Mouse (Mus musculus) brain, embryonic 14.5 days (tissue): Measurements from ENCODE around the gene Jdp2.

Experiments
- CTCF ChIP-seq: fragments of 200-500 bp; IDR thresholded peaks from 2 replicates; pipeline ENCODE4 v1.5.1; 2012; ENCODE audit warnings: inconsistent platforms, mild to moderate bottlenecking, moderate library complexity, borderline replicate concordance; ENCODE audit not compliant: insufficient read depth, insufficient read length; ENCODE audit errors: extremely low read depth
- POLR2A ChIP-seq: fragments of 200-500 bp; IDR thresholded peaks from 2 replicates; pipeline ENCODE4 v1.6.1; 2012; ENCODE audit warnings: mild to moderate bottlenecking, inconsistent platforms, borderline replicate concordance; ENCODE audit not compliant: poor library complexity, insufficient read depth, insufficient read length, severe bottlenecking; ENCODE audit errors: extremely low read depth

DNA sequence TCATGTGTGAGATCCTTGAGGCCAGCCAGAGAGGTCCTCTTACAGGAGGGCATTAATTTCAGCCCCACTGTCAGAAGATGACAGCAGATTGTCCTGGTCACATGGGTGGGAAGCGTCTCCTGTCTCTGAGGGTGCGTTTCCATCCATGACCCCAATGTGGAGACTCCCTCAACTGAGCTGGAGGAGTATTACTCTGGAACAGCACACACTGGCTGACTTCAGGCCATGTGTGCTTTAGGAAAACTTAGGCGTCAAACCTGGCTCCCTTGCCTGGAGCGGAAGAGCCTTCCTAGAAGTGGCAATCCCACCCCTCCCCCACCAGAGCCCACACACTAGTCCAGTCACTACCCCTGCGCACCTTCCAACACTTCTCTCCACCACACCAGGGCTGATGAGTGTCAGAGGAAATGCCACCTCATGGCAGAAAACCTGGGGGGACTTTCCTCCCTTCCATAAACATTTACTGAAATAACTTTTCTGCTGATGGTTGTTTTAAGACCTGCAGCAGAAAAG lies 8.9 kb upstream of the Jdp2 start:
- no peak for TF ChIP-seq POLR2A
- no peak for TF ChIP-seq CTCF
